Mouse (Mus musculus) liver, postnatal 0 days (tissue): ENCODE results near the gene Calhm4.

Source experiments
- CTCF ChIP-seq: sonication (generic); IDR thresholded peaks from 2 replicates; pipeline ENCODE4 v1.5.1; 2016; ENCODE audit warnings: antibody characterized with exemption, low read depth
- EP300 ChIP-seq: IDR thresholded peaks from 2 replicates; pipeline ENCODE4 v1.6.1; 2016; ENCODE audit warnings: antibody characterized with exemption, low read depth, mild to moderate bottlenecking

GRCm38 (mm10) chr10:34091888-34092287 is 47.8 kb upstream of the Calhm4 start:
- TF ChIP-seq CTCF: no peak
- TF ChIP-seq EP300: no peak
